Mouse (Mus musculus) erythroblast, embryonic 14.5 days (primary cell): ENCODE data around the gene Klhl31.

Experiments used
- GATA1 ChIP-seq: IDR thresholded peaks from 2 replicates; pipeline ENCODE4 v1.6.1; 2012; ENCODE audit warnings: low read length, inconsistent platforms, mixed read lengths
- TAL1 ChIP-seq: IDR thresholded peaks from 3 replicates; pipeline ENCODE4 v1.6.1; 2012; ENCODE audit warnings: low read length, inconsistent platforms, mixed read lengths

DNA sequence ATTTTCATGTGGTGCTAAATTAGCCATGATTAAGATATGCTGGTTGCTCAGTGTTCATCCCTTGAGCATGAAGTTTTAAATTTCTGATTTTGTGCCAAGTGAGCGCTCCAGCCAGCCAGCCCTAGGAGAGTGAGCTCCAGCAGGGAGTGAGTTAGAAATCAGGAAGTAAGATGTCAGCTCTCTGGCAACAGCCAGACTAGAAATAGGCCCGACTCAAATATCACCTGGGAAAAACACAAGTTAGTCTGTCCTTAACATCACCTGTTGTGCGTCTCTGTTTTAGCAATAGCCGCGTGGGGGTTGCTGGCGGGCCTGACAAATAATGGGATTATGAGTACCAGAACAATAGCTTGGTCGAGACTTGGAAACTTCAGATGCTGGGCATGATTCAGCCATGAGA lies 56.4 kb downstream of the Klhl31 start:
- TF ChIP-seq TAL1 = no peak
- TF ChIP-seq GATA1 = no peak
